Comparison of ENCODE assay signal across 38 mouse cellular contexts in the genomic region with DNA sequence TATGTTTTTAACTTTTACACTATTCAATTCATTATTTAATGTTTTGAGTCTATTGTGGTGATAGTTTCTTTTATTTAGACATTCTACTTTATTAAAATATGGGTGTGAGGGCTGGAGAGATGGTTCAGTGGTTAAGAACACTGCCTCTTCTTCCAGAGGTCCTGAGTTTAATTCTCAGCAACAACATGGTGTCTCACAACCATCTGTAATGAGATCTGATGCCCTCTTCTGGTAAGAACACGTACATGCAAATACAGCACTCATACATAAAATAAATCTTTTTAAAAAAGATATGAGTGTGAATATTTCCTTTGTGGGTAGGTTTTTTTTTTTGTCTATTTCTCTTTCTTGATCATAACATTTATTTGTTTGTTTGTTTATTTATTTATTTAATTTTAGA. TPM values are rescaled to one million over a fixed set of nuclear protein-coding genes. Genes with fewer than 3 reads are reported as not detected.
DNase-seq lines count a peak whose midpoint lies in the region; ATAC-seq and TF ChIP-seq lines count a peak whose summit lies in the region.
"Had no signal": no experiment of that assay in that cellular context is flagged by ENCODE, and none has a peak within 500 bp of the region (broad histone marks: within the 10 kb centered on the region; RNA-seq: fewer than 3 reads in every experiment).

No protein-coding gene starts in this region.

- H3K4me2 ChIP-seq in midbrain, postnatal 0 days (ENCODE audit: low read depth, low read length, poor library complexity, severe bottlenecking): no peak overlapping the region
- H3K4me2 ChIP-seq in midbrain, embryonic 13.5 days (replicated peaks): no peak overlapping the region
- H3K4me2 ChIP-seq: embryonic facial prominence, embryonic 15.5 days; forebrain, embryonic 12.5 days; heart, embryonic 12.5 days; hindbrain, embryonic 14.5 days; limb, embryonic 12.5 days; liver, embryonic 11.5 days; neural tube, embryonic 15.5 days had no signal

- no peaks in the 10 kb centered on the region for H3K27me3 ChIP-seq in midbrain, postnatal 0 days (ENCODE audit: insufficient read depth, low read length)
- H3K27me3 ChIP-seq in midbrain, embryonic 13.5 days: no peaks in the 10 kb centered on the region
- H3K27me3 ChIP-seq: embryonic facial prominence, embryonic 15.5 days; forebrain, embryonic 12.5 days; heart, embryonic 12.5 days; limb, embryonic 12.5 days; neural tube, embryonic 15.5 days had no signal

- no peak overlapping the region for H3K27ac ChIP-seq in gastrocnemius, adult 2 months
- no peak overlapping the region for H3K27ac ChIP-seq in layer of hippocampus, adult 2 months
- H3K27ac ChIP-seq in midbrain, postnatal 0 days (ENCODE audit: low read depth, low read length): no peak overlapping the region
- H3K27ac ChIP-seq in midbrain, embryonic 13.5 days: no peak overlapping the region
- H3K27ac ChIP-seq: embryonic facial prominence, embryonic 10.5 days; embryonic facial prominence, embryonic 15.5 days; forebrain, embryonic 12.5 days; hindbrain, embryonic 14.5 days; limb, embryonic 12.5 days; midbrain, embryonic 10.5 days; neural tube, embryonic 15.5 days had no signal

- H3K9ac ChIP-seq in midbrain, postnatal 0 days (replicated peaks; ENCODE audit: low read length, poor library complexity, severe bottlenecking): no peak overlapping the region
- no peak overlapping the region for H3K9ac ChIP-seq in midbrain, embryonic 13.5 days (replicated peaks)
- H3K9ac ChIP-seq: embryonic facial prominence, embryonic 15.5 days; forebrain, embryonic 12.5 days; forebrain, postnatal 0 days; heart, embryonic 12.5 days; hindbrain, embryonic 14.5 days; limb, embryonic 12.5 days; neural tube, embryonic 15.5 days had no signal

- no peaks in the 10 kb centered on the region for H3K4me1 ChIP-seq in midbrain, postnatal 0 days (ENCODE audit: insufficient read depth, low read length)
- no peaks in the 10 kb centered on the region for H3K4me1 ChIP-seq in midbrain, embryonic 13.5 days (replicated peaks)
- H3K4me1 ChIP-seq: embryonic facial prominence, embryonic 15.5 days; forebrain, embryonic 12.5 days; limb, embryonic 12.5 days; midbrain, embryonic 10.5 days; neural tube, embryonic 15.5 days had no signal

- no peaks in the 10 kb centered on the region for H3K36me3 ChIP-seq in midbrain, postnatal 0 days (ENCODE audit: insufficient read depth, low read length)
- no peaks in the 10 kb centered on the region for H3K36me3 ChIP-seq in midbrain, embryonic 13.5 days
- H3K36me3 ChIP-seq: embryonic facial prominence, embryonic 10.5 days; embryonic facial prominence, embryonic 15.5 days; forebrain, embryonic 12.5 days; heart, embryonic 12.5 days; limb, embryonic 12.5 days; midbrain, embryonic 10.5 days; neural tube, embryonic 15.5 days had no signal

- peak; percentile 14; the same call in 1 of the 2 replicates for TF ChIP-seq CTCF in gastrocnemius, adult 2 months (IDR thresholded peaks at IDR 0.05)
- TF ChIP-seq CTCF in layer of hippocampus, adult 2 months (conservative IDR thresholded peaks at IDR 0.05): peak; percentile 44
- TF ChIP-seq CTCF in midbrain, postnatal 0 days (IDR thresholded peaks at IDR 0.05): peak; percentile 26

- DNase-seq in gastrocnemius, adult 2 months: no peak
- no peak for DNase-seq in gastrocnemius, adult 18-20 months (ENCODE audit: low spot score)
- DNase-seq in layer of hippocampus, adult 2 months (ENCODE audit: low spot score in 2 of 2): no peak
- DNase-seq in layer of hippocampus, postnatal 25 days (ENCODE audit: extremely low spot score in 1 of 2, low spot score in 1 of 2): no peak
- no peak for DNase-seq in midbrain, postnatal 0 days (ENCODE audit: low spot score)
- no peak for DNase-seq in adrenal gland, postnatal 36 days
- DNase-seq: adrenal gland, adult 2 months; cerebellum, adult 2 months; cerebellum, postnatal 25 days; forebrain, postnatal 0 days; gastrocnemius, postnatal 14 days; heart, postnatal 4 days; kidney, postnatal 10 days; layer of hippocampus, adult 9-11 months; retina, postnatal 1 day; right cerebral cortex, postnatal 14 days had no signal

- no peak for ATAC-seq in midbrain, postnatal 0 days (ENCODE audit: low FRiP score)
- no peak for ATAC-seq in midbrain, embryonic 13.5 days
- ATAC-seq: activated CD4-positive, CD25-positive, alpha-beta regulatory T cell, adult 4 months; CD4-positive, CD25-positive, alpha-beta regulatory T cell, adult 4 months; forebrain, postnatal 0 days; inflammation-experienced regulatory T-cells, adult 6 months had no signal

- intact Hi-C loops in gastrocnemius, adult 2 months (cut with DNase I): no loop called here

- 36% methylated on average over 1 of the region's 1 CpGs for WGBS in midbrain, postnatal 0 days
- WGBS in midbrain, embryonic 13.5 days: 39% methylated on average over 1 of the region's 1 CpGs

- H3K9me3 ChIP-seq in midbrain, postnatal 0 days (ENCODE audit: low read length): no peaks in the 10 kb centered on the region
- no peaks in the 10 kb centered on the region for H3K9me3 ChIP-seq in midbrain, embryonic 13.5 days
- H3K9me3 ChIP-seq: embryonic facial prominence, embryonic 10.5 days; embryonic facial prominence, embryonic 15.5 days; forebrain, embryonic 12.5 days; heart, embryonic 12.5 days; limb, embryonic 12.5 days; midbrain, embryonic 10.5 days; neural tube, embryonic 15.5 days had no signal

- no peak overlapping the region for H3K4me3 ChIP-seq in gastrocnemius, adult 2 months
- H3K4me3 ChIP-seq in layer of hippocampus, adult 2 months: no peak overlapping the region
- no peak overlapping the region for H3K4me3 ChIP-seq in midbrain, postnatal 0 days (ENCODE audit: low read depth, low read length)
- no peak overlapping the region for H3K4me3 ChIP-seq in midbrain, embryonic 13.5 days (replicated peaks)
- H3K4me3 ChIP-seq: embryonic facial prominence, embryonic 10.5 days; embryonic facial prominence, embryonic 15.5 days; forebrain, embryonic 12.5 days; heart, embryonic 12.5 days; limb, embryonic 12.5 days; midbrain, embryonic 10.5 days; neural tube, embryonic 15.5 days had no signal

RNA-seq across cellular contexts. Expression of gene Wdr93, which starts 23.0 kb away (rescaled TPM):
- under 1 TPM in 1 of 2 experiments, not detected in 1; 0.14 TPM for total RNA-seq in gastrocnemius, adult 2 months (2021)
- under 1 TPM; 0.09 to 0.16 TPM for total RNA-seq in gastrocnemius, adult 18-20 months (2021)
- under 1 TPM in 1 of 2 experiments, not detected in 1; 0.36 TPM for total RNA-seq in layer of hippocampus, adult 2 months (2021)
- total RNA-seq in layer of hippocampus, postnatal 25 days (2021): under 1 TPM; 0.26 to 0.27 TPM
- total RNA-seq in midbrain, postnatal 0 days (2014; rRNA removed): 0.19 and 0.27 TPM in 2 replicates
- 0.32 TPM in 1 of 2 replicates, not detected in the other for polyA plus RNA-seq in midbrain, postnatal 0 days (2015; fragmentation: Nextera tagmentation; extraction: Ambion mirVana)
- 0.08 and 0.27 TPM in 2 replicates for polyA plus RNA-seq in midbrain, embryonic 13.5 days (2015; fragmentation: Nextera tagmentation; extraction: Ambion mirVana)
- total RNA-seq in adrenal gland, postnatal 36 days (2021): 1 to 10 TPM; 1.6 to 2.0 TPM
- total RNA-seq: gastrocnemius, postnatal 14 days; granulocyte monocyte progenitor cell, adult 5-6 weeks; megakaryocyte progenitor cell, adult 5-6 weeks; monocyte, adult 5-6 weeks had no signal
- polyA plus RNA-seq: heart, postnatal 0 days; liver, embryonic 11.5 days had no signal

RNA-seq across cellular contexts. Expression of gene Pex11a, which starts 23.1 kb away (rescaled TPM):
- 10 to 100 TPM; 10.4 to 15.2 TPM for total RNA-seq in gastrocnemius, adult 2 months (2021)
- total RNA-seq in gastrocnemius, adult 18-20 months (2021): 10 to 100 TPM; 12.9 to 14.1 TPM
- total RNA-seq in layer of hippocampus, adult 2 months (2021): 10 to 100 TPM; 12.1 to 13.2 TPM
- total RNA-seq in layer of hippocampus, postnatal 25 days (2021): 10 to 100 TPM; 11.5 to 13.5 TPM
- 3.4 and 3.6 TPM in 2 replicates for total RNA-seq in midbrain, postnatal 0 days (2014; rRNA removed)
- polyA plus RNA-seq in midbrain, postnatal 0 days (2015; fragmentation: Nextera tagmentation; extraction: Ambion mirVana): 11.9 and 12.3 TPM in 2 replicates
- 11.8 and 13.7 TPM in 2 replicates for polyA plus RNA-seq in midbrain, embryonic 13.5 days (2015; fragmentation: Nextera tagmentation; extraction: Ambion mirVana)
- total RNA-seq in adrenal gland, postnatal 36 days (2021): 10 to 100 TPM; 49.2 to 49.3 TPM

RNA-seq across cellular contexts. Expression of gene Mesp1, which starts 27.6 kb away (rescaled TPM):
- total RNA-seq in gastrocnemius, adult 2 months (2021): not detected
- not detected for total RNA-seq in gastrocnemius, adult 18-20 months (2021)
- under 1 TPM in 1 of 2 experiments, not detected in 1; 0.64 TPM for total RNA-seq in layer of hippocampus, adult 2 months (2021)
- under 1 TPM; 0.28 to 0.62 TPM for total RNA-seq in layer of hippocampus, postnatal 25 days (2021)
- total RNA-seq in midbrain, postnatal 0 days (2014; rRNA removed): 0.27 TPM in 1 of 2 replicates, not detected in the other
- polyA plus RNA-seq in midbrain, postnatal 0 days (2015; fragmentation: Nextera tagmentation; extraction: Ambion mirVana): 0.69 and 0.86 TPM in 2 replicates
- polyA plus RNA-seq in midbrain, embryonic 13.5 days (2015; fragmentation: Nextera tagmentation; extraction: Ambion mirVana): not detected in 2 replicates
- not detected for total RNA-seq in adrenal gland, postnatal 36 days (2021)
- total RNA-seq: adrenal gland, adult 2 months; gastrocnemius, postnatal 14 days; granulocyte monocyte progenitor cell, adult 5-6 weeks; heart, postnatal 4 days; megakaryocyte progenitor cell, adult 5-6 weeks; monocyte, adult 5-6 weeks had no signal
- polyA plus RNA-seq: activated CD4-positive, CD25-positive, alpha-beta regulatory T cell, adult 4 months; adrenal gland, adult 2 months; CD4-positive, CD25-positive, alpha-beta regulatory T cell, adult 4 months; cerebellum, adult 2 months; forebrain, embryonic 12.5 days; heart, embryonic 12.5 days; heart, postnatal 0 days; hindbrain, embryonic 14.5 days; inflammation-experienced regulatory T-cells, adult 6 months; kidney, adult 2 months; limb, embryonic 12.5 days; liver, embryonic 11.5 days; liver, embryonic 16.5 days; neural tube, embryonic 15.5 days; stomach, embryonic 14.5 days had no signal

RNA-seq across cellular contexts. Expression of gene Plin1, which starts 33.3 kb away (rescaled TPM):
- total RNA-seq in gastrocnemius, adult 2 months (2021): 1 to 10 TPM in 1 of 2 experiments, under 1 TPM in 1; 0.66 to 3.6 TPM
- total RNA-seq in gastrocnemius, adult 18-20 months (2021): 10 to 100 TPM; 10.3 to 18.3 TPM
- total RNA-seq in layer of hippocampus, adult 2 months (2021): under 1 TPM; 0.26 to 0.27 TPM
- under 1 TPM; 0.28 to 0.49 TPM for total RNA-seq in layer of hippocampus, postnatal 25 days (2021)
- total RNA-seq in midbrain, postnatal 0 days (2014; rRNA removed): 0.14 and 0.44 TPM in 2 replicates
- 0.23 and 0.33 TPM in 2 replicates for polyA plus RNA-seq in midbrain, postnatal 0 days (2015; fragmentation: Nextera tagmentation; extraction: Ambion mirVana)
- polyA plus RNA-seq in midbrain, embryonic 13.5 days (2015; fragmentation: Nextera tagmentation; extraction: Ambion mirVana): not detected in 2 replicates
- total RNA-seq in adrenal gland, postnatal 36 days (2021): 100 to 1,000 TPM; 500 to 527 TPM
- total RNA-seq: forebrain, postnatal 0 days; granulocyte monocyte progenitor cell, adult 5-6 weeks; left cerebral cortex, adult 18-20 months; left cerebral cortex, postnatal 25 days; megakaryocyte progenitor cell, adult 5-6 weeks; monocyte, adult 5-6 weeks had no signal
- polyA plus RNA-seq: activated CD4-positive, CD25-positive, alpha-beta regulatory T cell, adult 4 months; CD4-positive, CD25-positive, alpha-beta regulatory T cell, adult 4 months; forebrain, postnatal 0 days; heart, embryonic 12.5 days; limb, embryonic 12.5 days; liver, embryonic 11.5 days; liver, embryonic 16.5 days; stomach, embryonic 14.5 days had no signal

RNA-seq across cellular contexts. Expression of gene Mesp2, which starts 44.5 kb away (rescaled TPM):
- total RNA-seq in gastrocnemius, adult 2 months (2021): not detected
- not detected for total RNA-seq in gastrocnemius, adult 18-20 months (2021)
- total RNA-seq in layer of hippocampus, adult 2 months (2021): 1 to 10 TPM; 1.4 to 2.1 TPM
- 1 to 10 TPM; 1.3 to 1.7 TPM for total RNA-seq in layer of hippocampus, postnatal 25 days (2021)
- total RNA-seq in midbrain, postnatal 0 days (2014; rRNA removed): 0.52 and 0.88 TPM in 2 replicates
- polyA plus RNA-seq in midbrain, postnatal 0 days (2015; fragmentation: Nextera tagmentation; extraction: Ambion mirVana): 1.4 and 1.5 TPM in 2 replicates
- 0.57 and 0.65 TPM in 2 replicates for polyA plus RNA-seq in midbrain, embryonic 13.5 days (2015; fragmentation: Nextera tagmentation; extraction: Ambion mirVana)
- total RNA-seq in adrenal gland, postnatal 36 days (2021): under 1 TPM; 0.26 to 0.79 TPM
- total RNA-seq: gastrocnemius, postnatal 14 days; granulocyte monocyte progenitor cell, adult 5-6 weeks; monocyte, adult 5-6 weeks had no signal
- polyA plus RNA-seq: activated CD4-positive, CD25-positive, alpha-beta regulatory T cell, adult 4 months had no signal
